Mouse (Mus musculus) liver, adult 2 months (tissue): ENCODE data around the gene Usp22.

Source experiments
- CTCF ChIP-seq: fragments of 200-500 bp; IDR thresholded peaks from 2 replicates; pipeline ENCODE4 v1.5.1; 2011; ENCODE audit warnings: low read depth, low read length, control low read depth
- POLR2A ChIP-seq: fragments of 200-500 bp; IDR thresholded peaks from 2 replicates; pipeline ENCODE4 v1.6.1; 2011; ENCODE audit warnings: low read length, control low read depth; ENCODE audit not compliant: insufficient read depth; ENCODE audit errors: extremely low read depth

DNA sequence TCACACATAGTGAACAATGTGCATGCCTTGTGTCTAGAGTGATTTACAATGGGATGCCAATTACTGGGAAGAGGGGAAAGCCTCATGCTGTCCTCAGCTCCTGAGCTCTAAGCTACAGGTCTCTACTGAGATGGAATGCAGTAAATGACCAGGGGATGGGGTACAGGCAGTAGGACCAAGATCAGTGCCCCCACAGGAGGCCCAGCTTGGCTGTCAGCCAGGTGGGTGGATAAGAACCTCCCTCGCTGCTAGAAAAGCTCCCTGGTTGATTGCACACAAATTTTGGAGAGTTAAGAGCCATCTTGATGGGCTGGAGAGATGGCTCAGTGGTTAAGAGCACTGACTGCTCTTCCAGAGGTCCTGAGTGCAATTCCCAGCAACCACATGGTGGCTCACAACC lies 63.9 kb downstream of the Usp22 start:
- TF ChIP-seq POLR2A (no peak), CTCF (no peak)
